Mouse (Mus musculus): ENCODE data around the gene Gm17416. TPM values are rescaled to one million over a fixed set of nuclear protein-coding genes. Genes with fewer than 3 reads are reported as not detected.

Gm17416 gene
- total RNA-seq (2014; fragmentation: Nextera tagmentation): not detected in 2 replicates
- total RNA-seq (2017): not detected in 2 replicates
- polyA plus RNA-seq (2012): not detected in 2 replicates

DNA sequence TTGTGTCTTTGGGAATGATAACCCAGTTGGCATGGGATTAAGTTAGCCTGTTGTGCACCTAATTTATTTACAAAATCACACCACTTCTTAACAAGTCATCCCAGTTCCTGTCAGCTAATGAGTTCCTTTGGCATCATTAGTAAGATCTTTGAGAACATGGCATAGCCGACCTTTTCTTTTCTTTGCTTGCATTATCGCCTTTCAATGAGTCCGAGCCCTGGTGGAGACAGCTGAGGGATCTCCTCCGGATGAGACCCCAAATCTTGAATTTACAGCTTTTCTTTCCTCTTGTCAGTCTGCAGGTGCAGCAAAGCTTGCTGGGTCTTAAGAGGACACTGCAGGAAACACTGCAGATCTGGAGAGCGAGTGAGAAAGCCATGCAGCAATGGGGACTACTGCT lies at the start of gene Gm17416:
TSS of gene Gm17416 (plus strand) at position 301 of the 400 bp plus-strand sequence.
- no peak for ATAC-seq (ENCODE audit: extremely low read depth, insufficient number of reproducible peaks, low FRiP score, poor library complexity, severe bottlenecking)

DNA sequence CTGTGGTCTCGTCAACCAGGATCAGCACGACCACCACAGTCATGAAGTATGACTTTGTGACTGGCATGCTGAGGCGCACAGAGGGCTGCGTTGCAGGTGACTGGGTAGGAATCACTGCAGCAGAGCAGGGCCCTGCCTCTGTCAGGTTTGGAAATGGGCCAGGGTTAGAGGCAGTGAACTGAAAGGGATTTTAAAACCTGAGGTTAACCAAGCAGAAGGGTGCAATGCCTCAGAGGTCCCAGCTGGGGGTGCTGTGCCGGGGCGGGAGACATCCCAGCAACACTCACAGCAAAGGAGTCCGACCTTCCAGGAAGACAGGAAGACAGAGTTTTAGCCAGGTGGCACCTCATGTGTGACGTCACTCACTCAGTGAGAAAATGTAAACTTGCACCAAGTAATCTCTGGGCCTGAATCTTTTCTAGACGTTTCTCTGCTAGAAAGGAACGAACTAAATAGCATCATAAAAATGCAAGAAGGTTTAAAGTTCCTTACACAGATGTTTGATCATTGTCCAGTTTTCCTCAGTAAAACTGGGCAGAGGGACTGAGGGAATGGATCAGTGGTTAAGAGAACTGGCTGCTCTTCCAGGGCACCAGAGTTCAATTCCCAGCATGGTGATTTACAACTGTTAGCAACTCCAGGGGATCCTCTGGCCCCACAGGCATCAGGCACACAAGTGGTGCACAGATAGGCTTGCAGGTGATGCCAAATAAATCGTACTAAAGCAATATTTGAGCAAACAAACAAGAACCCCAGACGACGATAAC lies 29.0 kb upstream of the Gm17416 start, which contains the start of gene Defb29:
TSS of gene Defb29 (minus strand) at position 155 of the 767 bp plus-strand sequence.
- Histone ChIP-seq H3K27me3 (ENCODE audit: insufficient read depth, low read length) (peaks cover 3% of the 10 kb centered on the region; the same call in 1 of the 2 replicates), H3K9me3 (replicated peaks) (peaks cover 2% of the 10 kb centered on the region; the same call in 1 of the 2 replicates), H3K36me3 (replicated peaks) (no peaks in the 10 kb centered on the region), H3K4me3 (ENCODE audit: low read depth, low read length) (no peak within 1 kb of the TSS), H3K4me1 (ENCODE audit: insufficient read depth, low read depth, low read length) (no peaks in the 10 kb centered on the region)
- TF ChIP-seq GATA2 (IDR thresholded peaks at IDR 0.05; ENCODE audit: borderline replicate concordance, low read depth, low read length): no peak
- TF ChIP-seq CTCF (IDR thresholded peaks at IDR 0.05; ENCODE audit: low read depth, low read length): no peak
- no peak for TF ChIP-seq POLR2AphosphoS5 (IDR thresholded peaks at IDR 0.05; ENCODE audit: insufficient replicate concordance, low read depth, low read length)
- ATAC-seq (ENCODE audit: extremely low read depth, insufficient number of reproducible peaks, low FRiP score, poor library complexity, severe bottlenecking) (no peak), DNase-seq (ENCODE audit: low spot score) (no peak)

More for the DNA sequence above, at the start of gene Gm17416:
- no peaks in the 10 kb centered on the region for H3K9me3 ChIP-seq (replicated peaks)
- DNase-seq (ENCODE audit: low spot score): no peak
- TF ChIP-seq TAL1 (conservative IDR thresholded peaks at IDR 0.05; ENCODE audit: low read depth, low read length): no peak
- TF ChIP-seq GATA1 (IDR thresholded peaks at IDR 0.05; ENCODE audit: borderline replicate concordance, low read length): no peak
- TF ChIP-seq CTCF (IDR thresholded peaks at IDR 0.05; ENCODE audit: low read depth, low read length): no peak
- TF ChIP-seq GATA2 (IDR thresholded peaks at IDR 0.05; ENCODE audit: borderline replicate concordance, low read depth, low read length): no peak
- no peak within 1 kb of the TSS for H3K4me3 ChIP-seq (ENCODE audit: low read depth, low read length)
- H3K36me3 ChIP-seq (replicated peaks): no peaks in the 10 kb centered on the region
- H3K27me3 ChIP-seq (ENCODE audit: insufficient read depth, low read length): no peaks in the 10 kb centered on the region; the same call in 1 of the 2 replicates
- H3K4me1 ChIP-seq (ENCODE audit: insufficient read depth, low read depth, low read length): no peaks in the 10 kb centered on the region

DNA sequence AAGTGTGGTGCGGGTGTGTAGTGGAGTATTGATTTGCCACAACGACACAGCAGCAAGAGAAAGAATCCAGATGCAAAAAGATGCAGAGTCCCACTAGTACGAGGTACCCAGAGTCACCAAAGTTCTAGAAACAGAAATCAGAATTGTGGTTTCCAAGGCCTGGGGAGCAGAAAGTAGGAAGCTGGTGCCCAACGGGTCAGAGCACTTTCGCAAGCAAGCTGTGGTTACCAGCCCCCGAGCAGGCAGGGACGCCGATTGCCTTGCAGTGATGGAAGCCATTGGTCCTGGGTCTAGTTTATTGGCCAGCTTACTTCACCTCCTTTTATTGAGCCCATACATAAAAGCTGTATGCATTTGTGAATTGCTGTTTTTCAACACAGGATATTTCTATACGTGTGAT lies 27.2 kb upstream of the Gm17416 start:
- no peaks in the 10 kb centered on the region for H3K4me1 ChIP-seq (ENCODE audit: insufficient read depth, low read depth, low read length)
- no peak for TF ChIP-seq GATA1 (IDR thresholded peaks at IDR 0.05; ENCODE audit: borderline replicate concordance, low read length)
- TF ChIP-seq POLR2AphosphoS5 (IDR thresholded peaks at IDR 0.05; ENCODE audit: insufficient replicate concordance, low read depth, low read length): no peak
- TF ChIP-seq TAL1 (conservative IDR thresholded peaks at IDR 0.05; ENCODE audit: low read depth, low read length): no peak
- TF ChIP-seq GATA2 (IDR thresholded peaks at IDR 0.05; ENCODE audit: borderline replicate concordance, low read depth, low read length): no peak
- no peak for TF ChIP-seq CTCF (IDR thresholded peaks at IDR 0.05; ENCODE audit: low read depth, low read length)
- no peak for ATAC-seq (ENCODE audit: extremely low read depth, insufficient number of reproducible peaks, low FRiP score, poor library complexity, severe bottlenecking)

DNA sequence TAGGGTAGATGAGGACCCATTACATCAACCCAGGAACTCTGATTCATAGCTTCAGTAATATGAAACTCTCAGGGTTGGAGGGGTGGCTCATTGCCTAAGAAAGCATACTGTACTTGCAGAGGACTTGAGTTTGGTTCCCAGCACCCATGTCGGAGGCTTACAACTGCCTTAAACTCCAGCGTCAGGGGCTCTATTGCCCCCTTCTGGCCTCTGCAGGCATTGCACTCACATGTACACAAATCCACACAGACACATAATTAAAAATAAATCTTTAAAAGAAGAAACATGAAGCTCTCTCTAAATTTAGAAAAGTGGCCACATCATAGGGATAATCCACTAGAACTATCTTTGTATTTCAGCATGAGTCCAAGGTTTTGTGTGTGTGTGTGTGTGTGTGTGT lies 26.2 kb upstream of the Gm17416 start:
- Histone ChIP-seq H3K4me1 (ENCODE audit: insufficient read depth, low read depth, low read length) (no peaks in the 10 kb centered on the region), H3K4me3 (ENCODE audit: low read depth, low read length) (no peak overlapping the region), H3K27me3 (ENCODE audit: insufficient read depth, low read length) (peaks cover 3% of the 10 kb centered on the region; the same call in 1 of the 2 replicates), H3K36me3 (replicated peaks) (no peaks in the 10 kb centered on the region), H3K9me3 (replicated peaks) (peaks cover 2% of the 10 kb centered on the region; the same call in 1 of the 2 replicates)
- no peak; the same call in none of the 2 replicates for TF ChIP-seq CTCF (IDR thresholded peaks at IDR 0.05; ENCODE audit: low read depth, low read length)
- no peak for TF ChIP-seq GATA1 (IDR thresholded peaks at IDR 0.05; ENCODE audit: borderline replicate concordance, low read length)
- no peak for TF ChIP-seq POLR2AphosphoS5 (IDR thresholded peaks at IDR 0.05; ENCODE audit: insufficient replicate concordance, low read depth, low read length)
- TF ChIP-seq GATA2 (IDR thresholded peaks at IDR 0.05; ENCODE audit: borderline replicate concordance, low read depth, low read length): no peak
- no peak for TF ChIP-seq TAL1 (conservative IDR thresholded peaks at IDR 0.05; ENCODE audit: low read depth, low read length)
- DNase-seq (ENCODE audit: low spot score) (no peak), ATAC-seq (ENCODE audit: extremely low read depth, insufficient number of reproducible peaks, low FRiP score, poor library complexity, severe bottlenecking) (no peak)

More for the DNA sequence above, 27.2 kb upstream of the Gm17416 start:
- Histone ChIP-seq H3K36me3 (replicated peaks) (no peaks in the 10 kb centered on the region), H3K4me3 (ENCODE audit: low read depth, low read length) (no peak overlapping the region), H3K9me3 (replicated peaks) (peaks cover 2% of the 10 kb centered on the region; the same call in 1 of the 2 replicates), H3K27me3 (ENCODE audit: insufficient read depth, low read length) (peaks cover 3% of the 10 kb centered on the region; the same call in 1 of the 2 replicates)
- DNase-seq (ENCODE audit: low spot score): no peak

DNA sequence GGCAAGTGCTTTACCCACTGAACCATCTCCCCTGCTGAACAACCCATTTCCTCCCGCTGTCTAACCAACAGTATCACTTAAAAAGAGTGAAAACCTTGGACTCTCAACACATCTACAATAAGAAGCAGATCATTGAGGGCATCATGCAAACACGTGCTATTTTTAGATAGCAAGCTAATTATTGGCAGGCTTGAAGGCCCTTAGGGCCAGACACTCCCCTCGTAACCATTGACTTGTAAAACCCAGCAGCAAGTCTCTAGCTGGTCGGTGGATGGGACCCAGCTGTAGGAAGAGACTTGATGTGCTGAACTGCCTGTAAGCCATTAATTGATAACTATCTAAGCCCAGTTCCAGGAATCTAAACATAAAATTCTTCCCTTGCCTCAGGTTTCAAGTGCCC lies 25.7 kb upstream of the Gm17416 start:
- Histone ChIP-seq H3K4me3 (ENCODE audit: low read depth, low read length) (no peak overlapping the region), H3K36me3 (replicated peaks) (no peaks in the 10 kb centered on the region), H3K27me3 (ENCODE audit: insufficient read depth, low read length) (peaks cover 3% of the 10 kb centered on the region; the same call in 1 of the 2 replicates), H3K4me1 (ENCODE audit: insufficient read depth, low read depth, low read length) (no peaks in the 10 kb centered on the region), H3K9me3 (replicated peaks) (peaks cover 2% of the 10 kb centered on the region; the same call in 1 of the 2 replicates)
- DNase-seq (ENCODE audit: low spot score) (no peak), ATAC-seq (ENCODE audit: extremely low read depth, insufficient number of reproducible peaks, low FRiP score, poor library complexity, severe bottlenecking) (no peak)
- no peak for TF ChIP-seq GATA2 (IDR thresholded peaks at IDR 0.05; ENCODE audit: borderline replicate concordance, low read depth, low read length)
- no peak for TF ChIP-seq GATA1 (IDR thresholded peaks at IDR 0.05; ENCODE audit: borderline replicate concordance, low read length)
- TF ChIP-seq CTCF (IDR thresholded peaks at IDR 0.05; ENCODE audit: low read depth, low read length): no peak
- TF ChIP-seq POLR2AphosphoS5 (IDR thresholded peaks at IDR 0.05; ENCODE audit: insufficient replicate concordance, low read depth, low read length): no peak
- TF ChIP-seq TAL1 (conservative IDR thresholded peaks at IDR 0.05; ENCODE audit: low read depth, low read length): no peak

DNA sequence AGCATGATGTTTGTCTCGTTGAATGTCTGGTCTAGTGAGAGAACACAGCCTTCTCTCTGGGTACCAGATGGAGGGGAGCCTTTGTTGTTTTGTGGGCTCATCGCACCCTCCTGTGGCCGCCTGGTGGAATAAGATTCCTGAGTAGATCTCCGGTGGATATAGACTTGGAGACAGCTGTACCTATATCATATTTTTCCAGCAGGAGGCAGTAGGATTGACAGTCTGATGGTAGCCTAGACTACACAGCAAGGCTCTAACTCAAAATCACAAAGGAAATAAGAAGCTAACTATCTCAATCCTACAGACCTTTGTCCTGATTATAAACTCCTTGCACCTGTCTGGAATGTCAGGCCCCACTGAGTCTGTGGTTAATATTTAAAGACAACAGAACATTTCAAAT lies 24.4 kb upstream of the Gm17416 start:
- Histone ChIP-seq H3K4me3 (ENCODE audit: low read depth, low read length) (no peak overlapping the region), H3K27me3 (ENCODE audit: insufficient read depth, low read length) (peaks cover 3% of the 10 kb centered on the region; the same call in 1 of the 2 replicates), H3K9me3 (replicated peaks) (peaks cover 2% of the 10 kb centered on the region; the same call in 1 of the 2 replicates), H3K4me1 (ENCODE audit: insufficient read depth, low read depth, low read length) (no peaks in the 10 kb centered on the region), H3K36me3 (replicated peaks) (no peaks in the 10 kb centered on the region)
- DNase-seq (ENCODE audit: low spot score) (peak; percentile 4), ATAC-seq (ENCODE audit: extremely low read depth, insufficient number of reproducible peaks, low FRiP score, poor library complexity, severe bottlenecking) (no peak)
- TF ChIP-seq TAL1 (conservative IDR thresholded peaks at IDR 0.05; ENCODE audit: low read depth, low read length): no peak
- TF ChIP-seq POLR2AphosphoS5 (IDR thresholded peaks at IDR 0.05; ENCODE audit: insufficient replicate concordance, low read depth, low read length): no peak
- no peak for TF ChIP-seq GATA2 (IDR thresholded peaks at IDR 0.05; ENCODE audit: borderline replicate concordance, low read depth, low read length)
- no peak for TF ChIP-seq GATA1 (IDR thresholded peaks at IDR 0.05; ENCODE audit: borderline replicate concordance, low read length)
- TF ChIP-seq CTCF (IDR thresholded peaks at IDR 0.05; ENCODE audit: low read depth, low read length): no peak

Data from G1E (cell line).